Mouse (Mus musculus): Measurements from ENCODE around the gene Dbx2.

- TF ChIP-seq POLR2A (IDR thresholded peaks at IDR 0.05; ENCODE audit: insufficient read depth, low read depth, low read length) (no peak), CTCF (IDR thresholded peaks at IDR 0.05) (no peak), EP300 (IDR thresholded peaks at IDR 0.05; ENCODE audit: insufficient read depth, low read depth, low read length) (no peak)
Observed at GRCm38 (mm10) chr15:95639829-95640134, 16.0 kb downstream of the Dbx2 start.
